Comparison of ENCODE assay signal across 25 mouse cellular contexts in genomic region chr16:18636804-18637203, GRCm38 (mm10). TPM values are rescaled to one million over a fixed set of nuclear protein-coding genes. Genes with fewer than 3 reads are reported as not detected.
DNase-seq lines count a peak whose midpoint lies in the region; ATAC-seq lines count a peak whose summit lies in the region.
"Had no signal": no experiment of that assay in that cellular context is flagged by ENCODE, and none has a peak within 500 bp of the region (broad histone marks: within the 10 kb centered on the region; RNA-seq: fewer than 3 reads in every experiment).

No protein-coding gene starts in this region.

- no peak overlapping the region for H3K27ac ChIP-seq in kidney, embryonic 16.5 days (ENCODE audit: low read length)
- H3K27ac ChIP-seq: embryonic facial prominence, embryonic 12.5 days; embryonic facial prominence, embryonic 15.5 days; forebrain, embryonic 15.5 days; heart, embryonic 15.5 days; hindbrain, embryonic 14.5 days; hindbrain, postnatal 0 days had no signal

- no peaks in the 10 kb centered on the region for H3K36me3 ChIP-seq in kidney, embryonic 16.5 days (ENCODE audit: insufficient read depth, low read length)
- H3K36me3 ChIP-seq: embryonic facial prominence, embryonic 12.5 days; embryonic facial prominence, embryonic 15.5 days; forebrain, embryonic 15.5 days; heart, embryonic 12.5 days; heart, embryonic 15.5 days had no signal

- intact Hi-C loops in heart, postnatal 10 days (cut with DNase I): no loop called here

- H3K9me3 ChIP-seq in kidney, embryonic 16.5 days (ENCODE audit: low read length): no peaks in the 10 kb centered on the region
- H3K9me3 ChIP-seq: embryonic facial prominence, embryonic 12.5 days; embryonic facial prominence, embryonic 15.5 days; forebrain, embryonic 15.5 days; heart, embryonic 12.5 days; heart, embryonic 15.5 days had no signal

- ATAC-seq in kidney, embryonic 16.5 days (ENCODE audit: low FRiP score, low TSS enrichment): 0 out of 2 replicates have a peak, but pooled peaks have one; percentile 39
- ATAC-seq: activated CD4-positive, CD25-positive, alpha-beta regulatory T cell, adult 4 months; forebrain, embryonic 15.5 days; hindbrain, postnatal 0 days; inflammation-experienced regulatory T-cells, adult 6 months had no signal

- no peaks in the 10 kb centered on the region for H3K27me3 ChIP-seq in kidney, embryonic 16.5 days (ENCODE audit: insufficient read depth, low read length)
- H3K27me3 ChIP-seq: embryonic facial prominence, embryonic 12.5 days; embryonic facial prominence, embryonic 15.5 days; forebrain, embryonic 15.5 days; heart, embryonic 15.5 days had no signal

- no peak overlapping the region for H3K4me3 ChIP-seq in kidney, embryonic 16.5 days (ENCODE audit: low read length)
- H3K4me3 ChIP-seq: embryonic facial prominence, embryonic 12.5 days; embryonic facial prominence, embryonic 15.5 days; forebrain, embryonic 15.5 days; heart, embryonic 12.5 days; heart, embryonic 15.5 days had no signal

- no peak overlapping the region for H3K9ac ChIP-seq in kidney, embryonic 16.5 days (replicated peaks; ENCODE audit: low read length)
- H3K9ac ChIP-seq: embryonic facial prominence, embryonic 12.5 days; embryonic facial prominence, embryonic 15.5 days; forebrain, embryonic 15.5 days; heart, embryonic 12.5 days; heart, embryonic 15.5 days; hindbrain, embryonic 14.5 days had no signal

- no peaks in the 10 kb centered on the region for H3K4me1 ChIP-seq in kidney, embryonic 16.5 days (ENCODE audit: insufficient read depth, low read length)
- H3K4me1 ChIP-seq: embryonic facial prominence, embryonic 12.5 days; forebrain, embryonic 15.5 days; heart, embryonic 12.5 days; heart, embryonic 15.5 days had no signal

- no peak overlapping the region for H3K4me2 ChIP-seq in kidney, embryonic 16.5 days (replicated peaks; ENCODE audit: low read depth, low read length)
- H3K4me2 ChIP-seq: embryonic facial prominence, embryonic 12.5 days; embryonic facial prominence, embryonic 15.5 days; forebrain, embryonic 15.5 days; heart, embryonic 12.5 days; heart, embryonic 15.5 days; hindbrain, embryonic 14.5 days had no signal

- DNase-seq in heart, adult 11 months: peak; percentile 72
- no peak for DNase-seq in heart, postnatal 10 days
- no peak for DNase-seq in kidney, postnatal 14 days
- DNase-seq in urinary bladder, adult 2 months (ENCODE audit: low spot score): peak; percentile 3
- no peak for DNase-seq in urinary bladder, postnatal 10 days (ENCODE audit: low spot score)
- DNase-seq: adrenal gland, postnatal 10 days; adrenal gland, postnatal 36 days; cerebellum, adult 18-20 months; cerebellum, adult 9-10 months; cerebellum, postnatal 14 days; gastrocnemius, postnatal 25 days; heart, postnatal 14 days; heart, postnatal 4 days had no signal

- WGBS in kidney, embryonic 16.5 days: 40% methylated on average over 3 of the region's 3 CpGs

RNA-seq across cellular contexts. Expression of gene Sept5, which starts 7.0 kb away (rescaled TPM):
- 10 to 100 TPM; 11.3 to 11.6 TPM for total RNA-seq in heart, postnatal 10 days (2021)
- polyA plus RNA-seq in kidney, embryonic 16.5 days (2015; fragmentation: Nextera tagmentation; extraction: Ambion mirVana): 17.9 and 21.4 TPM in 2 replicates
- polyA plus RNA-seq in urinary bladder, adult 2 months (2012; rRNA removed): 44.7 and 46.4 TPM in 2 replicates

RNA-seq across cellular contexts. Expression of gene Gm49601, which starts 10.6 kb away (rescaled TPM):
- 1 to 10 TPM; 2.2 to 4.1 TPM for total RNA-seq in heart, postnatal 10 days (2021)
- polyA plus RNA-seq in kidney, embryonic 16.5 days (2015; fragmentation: Nextera tagmentation; extraction: Ambion mirVana): 2.1 and 2.6 TPM in 2 replicates
- polyA plus RNA-seq in urinary bladder, adult 2 months (2012; rRNA removed): 11.8 and 15.0 TPM in 2 replicates
- polyA plus RNA-seq: activated CD4-positive, CD25-positive, alpha-beta regulatory T cell, adult 4 months; inflammation-experienced regulatory T-cells, adult 6 months had no signal

RNA-seq across cellular contexts. Expression of gene Gp1bb, which starts 14.6 kb away (rescaled TPM):
- 1 to 10 TPM in 1 of 2 experiments, under 1 TPM in 1; 0.77 to 1.2 TPM for total RNA-seq in heart, postnatal 10 days (2021)
- 0.96 and 1.3 TPM in 2 replicates for polyA plus RNA-seq in kidney, embryonic 16.5 days (2015; fragmentation: Nextera tagmentation; extraction: Ambion mirVana)
- polyA plus RNA-seq in urinary bladder, adult 2 months (2012; rRNA removed): 0.55 and 0.59 TPM in 2 replicates
- total RNA-seq: ES-E14; gastrocnemius, adult 8-10 months had no signal
- polyA plus RNA-seq: activated CD4-positive, CD25-positive, alpha-beta regulatory T cell, adult 4 months; inflammation-experienced regulatory T-cells, adult 6 months had no signal

RNA-seq across cellular contexts. Expression of gene Tbx1, which starts 46.3 kb away (rescaled TPM):
- 1 to 10 TPM in 1 of 2 experiments, under 1 TPM in 1; 0.57 to 1.1 TPM for total RNA-seq in heart, postnatal 10 days (2021)
- polyA plus RNA-seq in kidney, embryonic 16.5 days (2015; fragmentation: Nextera tagmentation; extraction: Ambion mirVana): 0.26 and 0.32 TPM in 2 replicates
- polyA plus RNA-seq in urinary bladder, adult 2 months (2012; rRNA removed): 2.0 and 4.1 TPM in 2 replicates
- polyA plus RNA-seq: activated CD4-positive, CD25-positive, alpha-beta regulatory T cell, adult 4 months; inflammation-experienced regulatory T-cells, adult 6 months had no signal

Comparison
In these comparisons a context has a peak if more than half of its experiments do, and no peak if none do; other contexts are left out.
1. DNase-seq: peak in heart, adult 11 months (single experiment) and urinary bladder, adult 2 months (single experiment); none in heart, postnatal 10 days (0 of 2), kidney, postnatal 14 days (single experiment) and urinary bladder, postnatal 10 days (single experiment).